Mouse (Mus musculus) megakaryocyte, embryonic 14.5 days (primary cell): ENCODE data around the gene Tex30.

Source experiments
- FLI1 ChIP-seq: IDR thresholded peaks from 2 replicates; pipeline ENCODE4 v1.6.1; 2012; ENCODE audit warnings: low read length, inconsistent platforms, mixed read lengths
- GATA1 ChIP-seq: IDR thresholded peaks from 3 replicates; pipeline ENCODE4 v1.6.1; 2012; ENCODE audit warnings: mixed read lengths, low read length, inconsistent platforms, borderline replicate concordance

- no peak for TF ChIP-seq GATA1
- no peak for TF ChIP-seq FLI1
These were observed 16.2 kb upstream of the Tex30 start, which contains the start of the genes Kdelc1 and Bivm for GRCm38 (mm10) chr1:44118239-44119054.
